Mouse (Mus musculus) MEL (cell line): Measurements from ENCODE around the gene Rap1b.

ENCODE experiments used
- GABPA ChIP-seq: IDR thresholded peaks from 2 replicates; pipeline ENCODE4 v1.6.1; 2012; ENCODE audit warnings: low read depth, mild to moderate bottlenecking, inconsistent platforms, low read length, improper control_type of control experiment, moderate library complexity
- KAT2A ChIP-seq: conservative IDR thresholded peaks from 2 replicates; pipeline ENCODE4 v1.6.1; 2012; ENCODE audit warnings: low read depth, low read length, improper control_type of control experiment, inconsistent platforms
- NELFE ChIP-seq: IDR thresholded peaks from 2 replicates; pipeline ENCODE4 v1.6.1; 2011; ENCODE audit warnings: low read depth, low read length, improper control_type of control experiment
- TAL1 ChIP-seq: IDR thresholded peaks from 2 replicates; pipeline ENCODE4 v1.6.1; 2012; ENCODE audit warnings: mild to moderate bottlenecking, inconsistent platforms, low read length, moderate library complexity, mixed read lengths
- USF2 ChIP-seq, 2 experiments: IDR thresholded peaks; 2 replicates each; pipeline ENCODE4 v1.6.1; 2011 to 2012; ENCODE audit warnings: improper control_type of control experiment in 2 of 2, low read length in 2 of 2, borderline replicate concordance in 1 of 2, inconsistent platforms in 1 of 2, low read depth in 1 of 2, mild to moderate bottlenecking in 1 of 2; ENCODE audit not compliant: insufficient read depth in 1 of 2

DNA sequence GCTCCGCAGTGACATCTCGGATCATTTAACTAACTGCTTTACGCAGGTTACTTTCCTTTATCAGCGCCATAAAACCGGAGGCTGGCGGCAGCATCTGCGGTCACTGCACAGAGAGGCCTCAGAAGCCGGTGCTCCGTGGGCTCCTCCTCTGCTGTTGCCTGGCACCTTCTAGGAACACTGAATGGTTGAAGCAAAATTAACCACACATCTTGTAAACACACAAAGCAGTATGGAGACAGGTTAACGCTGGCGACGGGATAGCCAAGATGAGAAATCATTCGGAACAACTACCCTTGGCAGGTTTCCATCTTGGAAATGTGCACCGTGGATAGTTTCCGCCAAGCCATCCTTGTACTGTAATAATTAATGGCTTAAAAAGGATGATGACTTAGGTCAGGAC is 43.0 kb upstream of the Rap1b start:
- TF ChIP-seq TAL1 (no peak), GABPA (no peak), KAT2A (no peak), USF2 (IDR thresholded peaks at IDR 0.05; ENCODE audit: borderline replicate concordance in 1 of 2, insufficient read depth in 1 of 2, low read depth in 1 of 2, low read length in 2 of 2) (no peak), NELFE (no peak)
